Mouse (Mus musculus): ENCODE measurements at regions not wholly inside any gene's neighbourhood (a gene's known extent, or its start where the extent isn't known, plus 50 kb on each side); places are given as distances from the start of the nearest gene placed in this dataset.

DNA sequence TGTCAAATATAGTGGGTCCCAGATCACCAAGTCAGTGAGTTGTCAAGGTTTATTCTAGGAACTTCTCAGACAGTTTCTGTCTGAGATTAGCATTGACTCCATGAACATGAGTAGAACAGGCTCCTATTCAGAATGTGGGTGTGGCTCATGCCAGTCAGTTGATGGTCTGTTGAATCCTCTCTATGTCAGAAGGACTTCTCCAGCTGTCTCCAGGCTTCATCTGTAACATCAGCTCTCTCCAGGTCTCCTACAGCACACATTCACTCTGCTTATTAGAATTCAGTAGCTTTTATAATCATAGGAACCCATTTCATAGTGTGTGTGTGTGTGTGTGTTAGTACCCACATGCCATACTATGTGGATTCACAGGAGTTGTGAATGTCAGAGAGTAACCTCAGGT is 113.2 kb upstream of the Arpp21 start:
- TF ChIP-seq NANOG (IDR thresholded peaks at IDR 0.05; ENCODE audit: borderline replicate concordance, low read length) = no peak
- no peak for TF ChIP-seq CTCF (conservative IDR thresholded peaks at IDR 0.05; ENCODE audit: low read length)
